Mouse (Mus musculus): ENCODE data around the gene Cfap61.

Gene Cfap61

GRCm38 (mm10) chr2:146244049-146244448, 309.5 kb downstream of the Cfap61 start:
- Histone ChIP-seq H3K9me3 (ENCODE audit: low read length) (no peaks in the 10 kb centered on the region), H3K36me3 (ENCODE audit: insufficient read depth, low read length) (peaks cover 13% of the 10 kb centered on the region), H3K4me1 (replicated peaks; ENCODE audit: low read depth, low read length) (peaks cover 17% of the 10 kb centered on the region), H3K27me3 (ENCODE audit: insufficient read depth, low read length) (no peaks in the 10 kb centered on the region), H3K4me3 (replicated peaks; ENCODE audit: low read length) (no peak overlapping the region)
- no peak for TF ChIP-seq NANOG (IDR thresholded peaks at IDR 0.05; ENCODE audit: borderline replicate concordance, low read length)
- no peak for TF ChIP-seq CTCF (conservative IDR thresholded peaks at IDR 0.05; ENCODE audit: low read length)
- TF ChIP-seq POU5F1 (IDR thresholded peaks at IDR 0.05; ENCODE audit: borderline replicate concordance, low read length), result no peak

- no peaks in the 10 kb centered on the region for H3K9me3 ChIP-seq (ENCODE audit: low read length)
- H3K36me3 ChIP-seq (ENCODE audit: insufficient read depth, low read length), result peaks cover 13% of the 10 kb centered on the region
- no peaks in the 10 kb centered on the region for H3K27me3 ChIP-seq (ENCODE audit: insufficient read depth, low read length)
- H3K4me1 ChIP-seq (replicated peaks; ENCODE audit: low read depth, low read length), result peaks cover 24% of the 10 kb centered on the region
- H3K4me3 ChIP-seq (replicated peaks; ENCODE audit: low read length), result no peak overlapping the region
- TF ChIP-seq POU5F1 (IDR thresholded peaks at IDR 0.05; ENCODE audit: borderline replicate concordance, low read length) (no peak), NANOG (IDR thresholded peaks at IDR 0.05; ENCODE audit: borderline replicate concordance, low read length) (no peak), CTCF (conservative IDR thresholded peaks at IDR 0.05; ENCODE audit: low read length) (no peak)
These were observed 310.8 kb downstream of the Cfap61 start for GRCm38 (mm10) chr2:146245401-146245800.

GRCm38 (mm10) chr2:146246409-146247075, 312.0 kb downstream of the Cfap61 start:
- H3K4me1 ChIP-seq (replicated peaks; ENCODE audit: low read depth, low read length), result peaks cover 27% of the 10 kb centered on the region
- peaks cover 13% of the 10 kb centered on the region for H3K36me3 ChIP-seq (ENCODE audit: insufficient read depth, low read length)
- no peaks in the 10 kb centered on the region for H3K27me3 ChIP-seq (ENCODE audit: insufficient read depth, low read length)
- H3K9me3 ChIP-seq (ENCODE audit: low read length), result no peaks in the 10 kb centered on the region
- TF ChIP-seq CTCF (conservative IDR thresholded peaks at IDR 0.05; ENCODE audit: low read length) (no peak), POU5F1 (IDR thresholded peaks at IDR 0.05; ENCODE audit: borderline replicate concordance, low read length) (no peak), NANOG (IDR thresholded peaks at IDR 0.05; ENCODE audit: borderline replicate concordance, low read length) (no peak)
- H3K4me3 ChIP-seq (replicated peaks; ENCODE audit: low read length), result no peak overlapping the region

GRCm38 (mm10) chr2:146247576-146247975, 313.0 kb downstream of the Cfap61 start:
- no peaks in the 10 kb centered on the region for H3K9me3 ChIP-seq (ENCODE audit: low read length)
- H3K36me3 ChIP-seq (ENCODE audit: insufficient read depth, low read length), result peaks cover 13% of the 10 kb centered on the region
- TF ChIP-seq NANOG (IDR thresholded peaks at IDR 0.05; ENCODE audit: borderline replicate concordance, low read length), result no peak
- no peak for TF ChIP-seq POU5F1 (IDR thresholded peaks at IDR 0.05; ENCODE audit: borderline replicate concordance, low read length)
- TF ChIP-seq CTCF (conservative IDR thresholded peaks at IDR 0.05; ENCODE audit: low read length), result no peak
- peaks cover 27% of the 10 kb centered on the region for H3K4me1 ChIP-seq (replicated peaks; ENCODE audit: low read depth, low read length)
- H3K27me3 ChIP-seq (ENCODE audit: insufficient read depth, low read length), result no peaks in the 10 kb centered on the region
- H3K4me3 ChIP-seq (replicated peaks; ENCODE audit: low read length), result no peak overlapping the region

- H3K27me3 ChIP-seq (ENCODE audit: insufficient read depth, low read length), result no peaks in the 10 kb centered on the region
- H3K4me1 ChIP-seq (replicated peaks; ENCODE audit: low read depth, low read length), result peaks cover 27% of the 10 kb centered on the region
- peaks cover 10% of the 10 kb centered on the region for H3K36me3 ChIP-seq (ENCODE audit: insufficient read depth, low read length)
- no peak overlapping the region for H3K4me3 ChIP-seq (replicated peaks; ENCODE audit: low read length)
- H3K9me3 ChIP-seq (ENCODE audit: low read length), result no peaks in the 10 kb centered on the region
- TF ChIP-seq NANOG (IDR thresholded peaks at IDR 0.05; ENCODE audit: borderline replicate concordance, low read length) (no peak), POU5F1 (IDR thresholded peaks at IDR 0.05; ENCODE audit: borderline replicate concordance, low read length) (no peak), CTCF (conservative IDR thresholded peaks at IDR 0.05; ENCODE audit: low read length) (no peak)
These were observed 314.4 kb downstream of the Cfap61 start for GRCm38 (mm10) chr2:146249033-146249432.

GRCm38 (mm10) chr2:146250236-146250904, 315.8 kb downstream of the Cfap61 start:
- Histone ChIP-seq H3K36me3 (ENCODE audit: insufficient read depth, low read length) (no peaks in the 10 kb centered on the region), H3K9me3 (ENCODE audit: low read length) (no peaks in the 10 kb centered on the region), H3K4me1 (replicated peaks; ENCODE audit: low read depth, low read length) (peaks cover 27% of the 10 kb centered on the region), H3K27me3 (ENCODE audit: insufficient read depth, low read length) (no peaks in the 10 kb centered on the region), H3K4me3 (replicated peaks; ENCODE audit: low read length) (no peak overlapping the region)
- TF ChIP-seq CTCF (conservative IDR thresholded peaks at IDR 0.05; ENCODE audit: low read length) (no peak), POU5F1 (IDR thresholded peaks at IDR 0.05; ENCODE audit: borderline replicate concordance, low read length) (no peak), NANOG (IDR thresholded peaks at IDR 0.05; ENCODE audit: borderline replicate concordance, low read length) (no peak)

GRCm38 (mm10) chr2:146254387-146254786, 319.8 kb downstream of the Cfap61 start:
- no peak for TF ChIP-seq POU5F1 (IDR thresholded peaks at IDR 0.05; ENCODE audit: borderline replicate concordance, low read length)
- no peak for TF ChIP-seq CTCF (conservative IDR thresholded peaks at IDR 0.05; ENCODE audit: low read length)
- TF ChIP-seq NANOG (IDR thresholded peaks at IDR 0.05; ENCODE audit: borderline replicate concordance, low read length), result no peak
- Histone ChIP-seq H3K4me3 (replicated peaks; ENCODE audit: low read length) (no peak overlapping the region), H3K36me3 (ENCODE audit: insufficient read depth, low read length) (no peaks in the 10 kb centered on the region), H3K9me3 (ENCODE audit: low read length) (no peaks in the 10 kb centered on the region), H3K27me3 (ENCODE audit: insufficient read depth, low read length) (no peaks in the 10 kb centered on the region), H3K4me1 (replicated peaks; ENCODE audit: low read depth, low read length) (peaks cover 20% of the 10 kb centered on the region)

GRCm38 (mm10) chr2:146255636-146256035, 321.1 kb downstream of the Cfap61 start:
- no peak overlapping the region for H3K4me3 ChIP-seq (replicated peaks; ENCODE audit: low read length)
- no peak for TF ChIP-seq NANOG (IDR thresholded peaks at IDR 0.05; ENCODE audit: borderline replicate concordance, low read length)
- TF ChIP-seq POU5F1 (IDR thresholded peaks at IDR 0.05; ENCODE audit: borderline replicate concordance, low read length), result no peak
- TF ChIP-seq CTCF (conservative IDR thresholded peaks at IDR 0.05; ENCODE audit: low read length), result no peak

More at GRCm38 (mm10) chr2:146255636-146256035, 321.1 kb downstream of the Cfap61 start:
- no peaks in the 10 kb centered on the region for H3K9me3 ChIP-seq (ENCODE audit: low read length)
- no peaks in the 10 kb centered on the region for H3K27me3 ChIP-seq (ENCODE audit: insufficient read depth, low read length)
- no peaks in the 10 kb centered on the region for H3K36me3 ChIP-seq (ENCODE audit: insufficient read depth, low read length)
- peaks cover 14% of the 10 kb centered on the region for H3K4me1 ChIP-seq (replicated peaks; ENCODE audit: low read depth, low read length)

Data from E14TG2a.4 (cell line).